Mouse (Mus musculus) lung, adult 2 months (tissue): ENCODE measurements around the gene Cbarp.

Experiments
- CTCF ChIP-seq: fragments of 200-500 bp; IDR thresholded peaks from 2 replicates; pipeline ENCODE4 v1.5.1; 2011; ENCODE audit warnings: mild to moderate bottlenecking, low read length, control low read depth; ENCODE audit not compliant: insufficient read depth
- POLR2A ChIP-seq: fragments of 200-500 bp; IDR thresholded peaks from 2 replicates; pipeline ENCODE4 v1.6.1; 2011; ENCODE audit warnings: low read depth, mild to moderate bottlenecking, control low read depth, low read length, borderline replicate concordance; ENCODE audit errors: extremely low read depth

DNA sequence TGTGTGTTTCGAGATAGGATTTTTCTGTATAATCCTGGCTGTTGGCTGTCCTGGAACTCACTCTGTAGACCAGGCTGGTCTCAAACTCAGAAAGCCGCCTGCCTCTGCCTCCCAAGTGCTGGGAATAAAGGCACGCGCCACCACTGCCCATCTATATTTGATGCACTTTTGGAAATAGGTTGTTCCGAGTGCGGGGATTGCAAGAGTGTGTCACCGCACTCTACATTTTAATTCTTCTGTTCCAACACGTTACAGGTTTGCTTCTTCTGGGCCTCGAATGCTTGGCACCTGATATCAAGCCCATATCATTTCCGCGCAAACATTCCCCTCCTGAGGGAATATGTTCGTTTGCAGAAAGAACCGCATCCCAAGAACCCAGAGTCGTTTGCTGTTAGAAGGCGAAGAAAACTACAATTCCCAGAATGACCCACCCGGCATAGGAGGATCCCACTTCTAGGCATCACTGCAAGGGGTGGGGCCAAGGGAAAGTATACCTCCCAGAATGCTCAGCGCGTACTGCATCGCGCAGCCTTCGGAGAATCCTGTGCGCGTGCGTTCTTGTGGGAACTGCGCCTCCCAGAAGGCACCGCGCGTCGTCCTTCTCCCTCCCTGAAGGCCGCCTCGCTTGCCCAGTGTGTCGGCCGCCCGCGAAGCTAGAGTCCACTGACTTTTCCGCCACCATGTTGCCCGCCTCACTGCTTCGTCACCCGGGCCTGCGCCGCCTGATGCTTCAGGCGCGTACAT lies 1.3 kb upstream of the Cbarp start:
- no peak for TF ChIP-seq CTCF
- peak; percentile 91; the same call in 1 of the 2 replicates for TF ChIP-seq POLR2A
